Mouse (Mus musculus) adrenal gland, adult (tissue): ENCODE measurements around the gene Prss56.

ENCODE experiments used
- DNase-seq, 2 experiments: peaks; one replicate each; pipeline ENCODE4 v3.0.0; 2022 to 2023; ENCODE audit warnings: low spot score in 1 of 2; ENCODE audit not compliant: inconsistent age in 2 of 2

Gene Prss56

DNA sequence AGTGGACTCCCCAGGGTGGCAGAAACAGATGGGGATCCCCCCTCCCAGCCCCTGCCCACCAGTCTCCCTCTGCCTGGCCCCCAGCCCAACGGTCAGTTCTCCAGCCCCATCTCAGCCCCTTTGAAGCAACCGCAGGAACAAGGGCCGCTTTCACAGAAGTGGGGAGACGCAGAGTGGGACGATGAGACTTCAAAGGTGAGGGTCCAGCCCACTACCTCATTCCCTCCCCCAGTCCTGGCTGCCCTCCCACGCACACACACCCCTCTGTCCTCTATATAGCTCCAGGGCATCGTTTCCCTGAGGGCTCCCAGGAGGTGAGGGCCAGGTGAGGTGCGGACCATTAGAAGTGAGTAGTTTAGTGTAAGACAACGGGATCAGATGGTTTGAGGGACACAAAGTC lies at the start of gene Prss56:
Gene Prss56 (plus strand): TSS at position 301 of the 400 bp plus-strand sequence.
- DNase-seq: no peak

DNA sequence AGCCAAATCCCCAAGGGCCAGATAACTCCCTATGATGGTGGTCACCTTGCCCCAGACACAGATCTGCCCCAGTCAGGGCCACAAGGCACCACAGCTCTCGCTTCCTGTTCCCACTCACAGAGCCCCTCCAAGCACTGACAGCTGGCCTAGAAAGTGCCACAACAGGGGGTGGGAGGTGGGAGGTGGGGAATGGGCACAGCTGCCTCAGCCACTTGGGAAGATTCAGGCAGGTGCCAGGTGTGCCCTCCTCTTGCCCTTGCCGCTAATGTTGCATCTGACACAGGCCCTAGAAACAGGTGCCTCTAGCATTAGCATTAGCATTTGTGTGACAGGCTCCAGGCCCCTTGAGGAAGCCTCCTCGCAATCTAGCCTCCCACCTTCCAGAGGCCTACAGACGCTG lies 41.6 kb upstream of the Prss56 start:
- DNase-seq: no peak

DNA sequence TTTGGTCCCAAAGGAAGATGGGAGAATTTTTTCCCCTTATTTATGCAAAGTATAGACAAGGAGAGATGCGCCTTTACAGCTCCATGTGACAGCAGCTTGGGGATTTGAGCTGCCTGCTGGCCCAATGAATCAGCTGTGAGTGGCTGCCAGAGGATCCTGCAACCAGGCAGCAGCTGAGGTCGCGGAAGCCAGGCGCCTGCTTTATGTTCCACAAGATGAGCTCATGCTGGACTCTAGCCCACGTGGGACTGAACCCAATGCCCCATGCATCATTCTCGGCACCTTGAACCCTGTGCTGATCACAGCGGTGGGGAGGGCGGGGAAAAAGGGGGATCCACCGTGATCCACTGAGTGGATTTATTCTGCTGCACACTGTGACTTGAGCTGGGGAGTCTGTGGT lies 40.7 kb upstream of the Prss56 start:
- DNase-seq: peak; percentile 92 to 94

DNA sequence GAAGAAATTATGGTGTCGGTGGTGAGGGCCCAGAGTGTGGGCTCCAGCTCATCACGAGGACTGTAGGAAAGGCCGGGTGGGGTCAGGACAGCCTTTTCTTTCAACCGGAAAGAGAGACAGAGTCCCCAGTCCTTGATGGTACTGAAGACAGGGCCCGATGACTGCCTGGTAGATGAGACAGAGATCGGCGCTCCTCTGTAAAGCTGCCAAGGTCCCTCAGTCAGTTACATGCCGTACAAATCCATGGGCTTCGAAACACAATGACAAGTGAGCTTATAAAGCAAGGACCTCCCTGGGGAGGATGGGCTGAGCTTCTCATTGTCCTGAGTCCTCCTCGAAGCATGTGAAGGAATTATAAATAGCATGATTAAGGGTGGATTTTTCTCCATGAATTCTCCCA lies 40.0 kb upstream of the Prss56 start:
- peak; percentile 80 for DNase-seq

DNA sequence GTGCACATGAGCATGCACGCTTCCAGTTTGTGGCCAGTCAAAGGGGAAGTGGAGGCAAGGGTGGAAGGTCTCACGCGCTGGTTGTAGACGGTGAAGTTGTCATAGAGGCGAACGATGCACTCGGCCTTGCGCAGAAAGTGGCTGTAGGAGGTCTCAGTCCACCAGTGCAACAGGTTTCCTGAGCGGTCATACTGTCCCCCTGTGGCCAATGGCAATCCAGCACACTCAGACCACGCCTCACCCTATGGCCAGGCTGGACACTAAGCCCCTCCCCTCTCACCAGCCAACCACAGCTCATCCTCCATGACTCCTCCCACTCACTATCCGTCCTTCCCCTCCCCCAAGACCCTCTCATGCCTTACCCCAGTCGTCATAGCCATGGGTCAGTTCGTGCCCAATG lies 33.7 kb upstream of the Prss56 start:
- no peak for DNase-seq

DNA sequence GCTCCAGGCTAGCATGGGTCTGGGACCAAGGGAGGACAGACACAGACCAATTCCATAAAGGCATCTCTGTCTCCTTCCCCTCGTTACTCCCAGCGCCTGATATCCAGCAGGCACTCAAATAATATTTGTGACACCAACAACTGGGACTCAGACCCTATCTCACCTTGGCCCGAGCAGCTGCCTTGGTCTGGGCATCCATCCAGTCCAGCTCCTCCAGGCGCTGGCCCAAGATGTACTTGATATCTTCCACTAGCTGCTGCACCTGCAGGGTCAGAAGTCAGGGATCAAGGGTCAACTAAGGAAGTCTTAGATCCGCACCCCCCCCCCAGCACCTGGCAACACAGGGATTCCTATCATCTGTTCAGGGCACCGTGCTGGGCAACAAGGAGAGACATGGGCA lies 31.8 kb upstream of the Prss56 start:
- no peak for DNase-seq

DNA sequence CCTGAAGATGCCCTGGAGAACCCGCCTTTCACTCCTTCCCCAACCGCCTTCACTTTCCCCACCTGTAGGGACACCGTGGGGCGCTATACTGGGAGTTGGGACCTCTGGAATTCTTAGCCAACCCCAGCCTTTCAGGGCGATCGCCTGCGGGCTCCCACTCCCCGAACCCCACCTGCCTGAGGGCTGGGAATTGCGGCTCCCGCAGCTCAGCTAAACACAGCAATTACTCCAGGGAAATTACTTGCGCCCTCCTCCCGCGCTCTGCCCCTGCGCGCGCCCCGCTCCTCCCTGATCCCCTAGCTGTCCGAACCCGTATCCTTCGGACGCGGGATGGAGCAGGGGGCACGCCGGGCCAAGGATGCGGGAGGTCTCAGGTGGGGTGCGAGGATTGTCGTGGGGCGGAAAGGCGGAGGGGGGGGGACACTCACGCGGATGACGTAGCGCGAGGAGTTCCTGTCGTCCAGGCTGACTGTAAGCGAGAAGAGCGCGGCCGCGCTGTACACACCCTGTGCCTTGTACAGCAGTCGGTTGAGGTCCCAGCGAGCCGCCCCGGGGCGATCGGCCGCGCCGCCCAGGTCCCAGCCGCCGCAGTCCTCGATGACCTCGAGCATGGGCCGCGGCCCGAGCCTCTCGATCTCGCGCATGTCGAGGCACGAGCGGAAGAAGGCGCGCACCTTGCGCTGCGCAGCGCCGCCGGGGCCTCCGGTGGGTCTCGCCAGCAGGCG lies 29.2 kb upstream of the Prss56 start:
- DNase-seq: no peak

DNA sequence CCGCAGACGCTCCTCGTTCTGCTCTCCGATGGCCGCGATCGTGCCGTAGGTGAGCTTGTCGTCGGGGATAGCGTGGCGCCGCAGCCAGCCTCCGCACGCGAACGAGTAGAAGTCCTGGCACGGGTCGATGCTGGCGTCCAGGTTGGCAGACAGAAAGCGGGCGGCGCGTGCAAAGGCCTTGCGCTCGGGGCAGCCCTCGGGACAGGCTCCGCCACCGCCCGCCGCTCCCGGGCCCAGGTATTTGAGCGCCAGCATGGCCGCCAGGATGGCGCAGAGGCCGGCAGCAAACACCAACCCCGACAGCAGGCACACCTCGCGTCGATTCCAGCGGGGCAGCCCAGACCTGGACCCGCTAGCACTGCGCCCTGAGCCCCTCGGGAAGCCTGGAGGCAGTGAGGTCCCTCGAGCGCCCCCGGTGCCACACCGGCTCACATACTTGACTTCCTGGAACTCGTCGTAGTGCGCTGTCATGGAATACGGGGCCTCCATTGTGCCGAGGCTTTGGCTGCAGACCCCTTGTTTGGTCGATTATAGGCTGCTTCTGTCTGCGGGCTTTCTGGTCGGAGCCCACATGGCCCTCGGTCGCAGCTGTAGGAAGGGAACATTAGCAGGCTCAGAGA lies 28.5 kb upstream of the Prss56 start:
- DNase-seq: no peak

DNA sequence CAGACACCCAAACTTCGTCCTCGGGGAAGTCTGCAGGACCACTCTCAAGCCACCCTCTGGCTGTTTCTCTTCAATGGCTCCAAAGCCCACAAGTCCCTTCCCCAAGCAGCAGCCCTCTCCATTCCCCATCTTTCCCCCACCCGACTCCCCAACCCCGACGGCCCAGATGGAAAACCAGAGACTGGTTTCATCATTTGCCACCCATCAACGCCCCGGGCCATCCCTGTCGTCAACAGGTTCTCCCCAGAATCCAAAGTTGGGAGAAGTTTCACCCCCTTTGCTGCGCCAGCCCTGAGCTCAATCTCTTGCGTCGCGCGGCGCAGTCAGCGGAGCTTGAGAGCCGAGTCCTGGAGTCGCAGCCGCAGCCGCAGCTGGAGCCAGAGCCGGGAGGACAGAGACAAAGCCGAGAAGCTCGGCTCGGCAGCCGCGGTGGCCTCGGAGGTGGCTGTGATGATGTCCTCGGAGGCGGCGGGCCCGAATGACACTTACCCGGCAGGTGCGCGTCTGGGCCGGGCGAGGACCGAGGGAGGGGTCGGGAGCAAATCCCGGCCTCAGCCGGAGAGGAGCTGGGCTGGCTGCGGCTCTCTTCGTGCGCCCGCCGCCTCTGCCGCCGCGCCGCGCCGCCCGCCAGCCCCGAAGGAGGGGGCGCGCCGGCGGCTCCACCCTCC lies 27.4 kb upstream of the Prss56 start:
- no peak for DNase-seq

DNA sequence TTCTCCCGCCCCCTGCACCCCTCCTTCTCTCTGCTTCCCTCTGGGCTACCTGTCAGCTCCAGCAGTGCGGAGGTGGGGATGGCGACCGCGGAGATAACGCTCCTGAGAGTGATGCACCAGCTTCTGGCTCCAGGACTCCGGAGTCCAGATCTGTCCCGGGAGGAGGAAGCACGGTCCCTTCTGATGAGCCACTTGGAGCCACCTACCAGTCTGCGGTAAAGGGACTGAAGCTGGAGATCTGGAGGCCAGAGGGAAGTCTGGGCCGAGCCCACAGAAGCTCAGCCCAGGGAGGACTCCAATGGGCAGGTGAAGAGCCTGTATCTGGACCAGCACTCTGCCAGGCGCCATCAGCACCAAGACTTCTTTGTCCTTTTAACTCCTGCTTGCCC lies 26.9 kb upstream of the Prss56 start, which contains the start of gene Ecel1:
Gene Ecel1 (minus strand): TSS at position 323 of the 389 bp plus-strand sequence.
- DNase-seq: no peak

DNA sequence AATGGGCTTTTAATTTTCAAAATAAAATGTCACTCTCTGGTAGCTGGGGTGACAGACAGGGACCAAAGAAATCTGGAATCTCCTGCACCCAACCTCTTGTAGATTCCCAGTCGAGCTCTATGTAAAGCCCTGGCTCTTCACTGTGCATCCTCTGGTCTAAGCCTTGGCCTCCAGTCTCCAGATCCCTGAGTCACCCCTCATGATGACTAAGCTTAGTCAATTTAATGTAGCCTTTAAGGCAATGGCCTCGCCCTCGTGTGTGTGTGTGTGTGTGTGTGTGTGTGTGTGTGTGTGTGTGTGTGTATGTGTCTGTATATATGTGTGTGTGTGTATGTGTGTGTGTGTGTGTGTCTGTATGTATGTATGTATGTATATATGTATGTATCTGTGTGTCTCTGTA lies 23.7 kb upstream of the Prss56 start:
- peak; percentile 48 to 78 for DNase-seq

DNA sequence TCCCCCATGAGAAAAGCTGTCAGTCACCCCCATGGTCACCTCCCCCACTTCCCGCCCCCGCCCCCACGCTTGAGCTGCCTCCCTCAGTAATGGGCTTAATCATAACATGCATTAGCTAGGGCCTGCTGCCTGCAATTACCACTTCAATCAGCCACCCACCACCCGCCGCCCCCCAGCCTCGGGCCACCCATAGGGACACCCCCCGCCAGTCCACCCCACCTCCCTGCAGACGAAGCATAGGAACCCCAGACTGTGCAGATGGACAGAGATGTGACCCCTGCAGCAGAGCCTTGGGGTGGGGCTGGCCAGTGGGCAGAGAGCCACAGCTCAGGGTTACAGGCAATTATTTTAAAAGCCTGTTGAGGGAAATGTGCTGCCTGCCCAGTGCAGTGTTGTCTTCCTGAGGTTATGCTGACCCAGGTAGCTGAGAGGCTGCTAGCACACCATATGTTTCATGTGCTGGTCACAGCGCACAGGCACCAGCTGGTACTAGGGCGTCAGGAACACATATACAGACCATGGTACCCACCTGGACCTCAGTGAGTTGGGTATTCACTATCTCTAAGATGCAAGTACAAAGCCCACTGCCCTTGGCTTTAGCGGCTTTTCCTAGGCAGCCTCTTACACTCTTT lies 18.8 kb upstream of the Prss56 start:
- DNase-seq: no peak

DNA sequence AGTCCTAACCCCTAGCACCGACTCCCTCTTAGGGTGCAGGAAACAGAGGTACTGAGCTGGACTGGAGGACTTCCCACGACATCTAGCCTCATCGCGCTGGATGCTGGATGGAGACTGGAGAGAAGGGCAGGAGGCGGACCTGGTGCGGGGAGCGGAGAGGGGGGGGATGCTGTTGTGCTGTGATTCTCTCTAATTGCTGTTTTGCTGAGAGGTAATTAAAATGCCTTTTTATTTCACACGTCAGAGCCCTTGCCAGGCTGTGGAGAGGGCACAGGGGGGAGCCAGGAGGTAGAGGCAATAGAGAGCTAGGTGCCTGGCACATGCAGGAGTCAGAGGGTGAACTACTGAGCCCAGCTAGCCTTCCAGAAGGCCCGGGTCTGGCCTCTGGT lies 18.3 kb upstream of the Prss56 start:
- DNase-seq: no peak

DNA sequence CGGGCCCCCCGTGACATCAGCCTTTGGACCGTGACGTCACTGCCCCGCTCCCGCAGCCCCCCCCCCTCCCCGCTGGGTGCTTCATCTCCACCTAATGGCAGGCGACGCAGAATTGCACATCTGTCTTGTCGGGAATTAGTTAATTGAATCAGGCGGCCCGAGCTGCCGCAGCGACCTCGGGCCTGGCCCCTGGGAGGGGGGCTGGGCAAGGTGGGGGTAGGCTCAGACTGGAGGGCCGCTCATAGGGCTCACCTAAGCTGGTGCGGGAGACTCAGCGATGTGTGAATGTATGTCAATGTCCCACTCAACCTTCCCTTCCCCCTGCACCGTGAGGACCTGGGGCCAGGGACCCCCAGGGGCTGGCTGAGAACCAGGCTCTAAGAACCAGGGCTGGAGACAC lies 12.7 kb upstream of the Prss56 start:
- DNase-seq: no peak

DNA sequence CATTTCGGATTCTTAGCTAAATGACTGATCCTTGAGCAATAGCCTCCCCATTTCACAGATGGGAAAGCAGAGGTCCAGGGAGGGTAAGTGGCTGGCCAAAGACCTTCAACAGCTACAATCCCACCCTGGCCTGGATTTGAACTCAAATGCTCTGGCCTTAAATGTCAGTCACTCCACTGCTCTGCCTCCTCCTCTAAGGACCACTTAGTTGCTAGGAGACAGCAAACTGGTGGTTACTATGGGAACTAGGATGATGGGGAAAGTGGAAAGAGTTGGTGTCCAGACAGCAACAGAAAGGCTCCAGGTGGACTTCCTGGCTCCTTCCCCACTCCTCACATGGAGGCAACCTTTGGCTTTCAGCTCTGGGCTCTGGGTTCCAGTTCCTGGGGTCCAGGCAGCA lies 11.8 kb upstream of the Prss56 start:
- no peak for DNase-seq

DNA sequence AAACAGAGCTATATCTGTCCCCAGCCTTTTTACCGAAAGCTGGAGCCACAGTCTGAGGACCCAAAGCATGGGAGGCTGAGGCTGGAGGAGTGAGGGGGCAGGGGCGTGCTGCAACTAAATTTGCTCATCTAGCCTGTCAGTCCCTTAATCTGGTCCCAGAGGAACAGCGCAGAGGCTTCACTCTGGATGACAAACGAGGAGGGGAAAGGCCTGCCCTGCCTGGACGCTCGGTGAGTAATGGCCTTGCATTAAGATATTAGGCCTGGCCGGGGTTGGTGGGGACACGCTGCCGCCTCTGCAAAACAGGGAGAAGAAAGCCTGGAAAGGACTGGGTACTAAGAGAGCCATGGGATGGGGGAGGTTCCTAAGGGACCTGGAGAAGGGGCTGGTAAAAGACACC lies 10.8 kb upstream of the Prss56 start:
- DNase-seq: peak; percentile 52 to 75

DNA sequence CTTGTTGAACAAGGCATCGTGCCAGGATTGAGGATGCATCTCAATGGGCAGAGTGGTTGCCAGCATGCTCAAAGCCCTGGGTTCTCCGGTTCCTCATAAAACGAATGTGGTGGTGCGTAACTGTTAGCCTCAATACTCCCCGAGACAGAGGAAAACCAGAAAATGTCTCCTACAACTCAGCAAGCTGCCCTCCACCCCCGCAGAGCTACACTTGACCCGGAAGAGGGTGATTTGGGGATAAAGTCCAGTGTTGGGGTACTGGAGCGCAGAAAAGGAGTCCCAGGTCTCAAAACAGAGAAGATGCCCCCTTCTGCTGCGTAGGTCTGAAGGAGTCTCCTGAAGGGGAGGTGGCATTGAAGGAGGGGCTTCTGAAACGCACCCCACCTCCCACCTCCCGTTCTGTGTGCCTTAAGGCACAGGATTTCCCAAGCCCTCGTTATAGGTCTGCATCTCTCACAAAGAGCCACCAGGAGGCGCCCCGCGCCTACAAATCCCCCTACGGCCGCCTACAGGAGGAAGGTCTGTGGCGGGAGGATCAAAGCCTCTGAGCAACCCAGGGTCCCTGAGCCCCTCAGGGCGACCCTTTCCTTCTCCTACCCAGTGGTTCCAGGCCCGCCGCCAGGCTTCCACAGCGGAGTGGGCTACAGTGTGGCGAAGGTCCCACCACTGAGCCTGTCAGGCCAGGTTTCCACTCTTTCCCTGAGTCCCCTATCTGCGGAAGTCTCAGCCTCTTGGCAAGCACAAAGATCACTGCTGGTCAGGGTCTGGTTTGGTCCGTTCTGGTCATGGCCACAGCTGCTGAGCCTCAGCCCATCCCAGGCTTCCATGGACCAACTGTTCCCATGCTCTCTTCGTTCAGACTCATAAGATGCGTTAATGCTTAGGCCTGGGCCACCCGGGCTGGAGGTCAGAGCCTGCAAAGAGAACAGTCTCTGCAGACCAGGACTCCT lies 8.8 kb upstream of the Prss56 start:
- DNase-seq: peak; percentile 75 to 89

DNA sequence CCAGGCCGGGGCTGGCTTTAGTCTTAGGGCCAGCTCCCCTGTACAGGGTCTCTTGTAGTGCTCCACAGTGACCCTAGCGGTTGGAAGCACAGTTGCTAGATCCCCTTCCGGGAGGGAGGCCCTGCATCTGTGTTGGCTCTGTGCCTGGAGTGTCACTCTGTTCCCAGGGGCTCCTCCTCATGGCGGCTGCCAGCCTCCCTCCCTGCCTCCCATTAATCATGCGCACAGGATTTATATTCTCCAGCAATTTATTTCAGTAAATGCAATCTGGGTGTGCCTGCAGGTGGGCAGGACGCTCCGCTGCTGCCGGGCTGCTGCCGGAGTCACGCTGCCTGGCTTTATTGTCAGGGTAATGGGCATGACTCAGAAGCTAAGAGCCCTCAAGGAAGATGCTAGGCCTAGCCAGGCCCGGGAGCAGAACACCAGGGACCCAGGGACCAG lies 7.2 kb upstream of the Prss56 start:
- peak; percentile 52 to 71 for DNase-seq

DNA sequence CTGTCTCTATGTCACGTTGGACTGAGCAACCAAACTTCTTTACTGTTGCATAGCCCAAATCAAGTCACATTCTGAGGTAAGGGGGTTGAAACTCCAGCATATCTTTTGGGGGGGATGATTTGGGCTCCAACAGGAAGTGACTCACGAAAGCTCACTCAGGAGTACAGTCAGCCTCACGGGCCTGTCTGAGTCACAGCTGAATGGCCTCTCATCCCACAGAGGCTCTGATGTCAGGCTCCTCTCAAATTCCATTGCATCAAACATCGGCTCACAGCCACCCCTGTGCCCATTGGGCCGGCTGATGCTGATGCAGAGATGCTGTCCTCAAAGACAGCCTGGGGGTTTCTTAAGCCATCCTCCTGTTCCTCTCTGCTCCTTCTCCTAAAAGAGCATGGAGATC lies 2.2 kb upstream of the Prss56 start:
- DNase-seq: peak; percentile 85 to 86

DNA sequence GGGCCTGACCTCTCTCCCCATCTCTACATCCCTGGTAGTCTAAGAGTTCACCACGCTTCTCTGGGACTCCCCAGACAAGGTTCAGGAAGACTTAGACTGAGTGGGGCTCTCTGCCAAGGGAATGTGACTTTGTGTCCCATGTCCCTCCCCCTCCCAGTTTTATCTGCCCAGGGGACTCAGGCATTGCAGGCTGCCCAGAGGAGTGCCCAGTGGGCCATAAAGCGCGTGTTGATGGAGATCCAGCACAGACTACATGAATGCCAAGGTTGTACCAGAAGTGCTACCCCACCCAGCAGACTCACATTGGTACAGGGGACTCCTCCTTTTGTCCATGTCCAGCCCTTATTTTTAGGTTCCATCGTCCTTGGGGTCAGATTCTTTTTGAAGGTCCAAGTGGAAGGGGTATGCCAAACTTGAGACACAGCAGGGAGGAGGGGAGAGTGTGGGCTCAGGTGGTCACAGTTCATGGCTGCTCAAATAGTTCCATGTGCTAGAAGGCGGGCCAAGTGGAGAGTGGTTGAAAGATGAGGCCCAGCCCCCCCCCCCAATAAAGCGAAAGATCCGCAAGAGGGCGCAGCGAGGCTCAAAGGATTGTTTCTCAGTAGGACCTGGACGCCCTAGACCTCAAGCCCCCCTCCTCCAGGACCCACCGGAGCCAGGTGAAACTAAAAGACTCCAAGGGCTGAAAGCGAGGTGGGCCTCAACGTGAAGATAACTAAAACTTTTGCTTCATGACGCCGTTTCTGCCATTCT lies 1.1 kb downstream of the Prss56 start:
- peak in 1 of 2 experiments; percentile 54 for DNase-seq
